Mouse (Mus musculus) hindbrain, embryonic 13.5 days (tissue): Measurements from ENCODE around the gene Plekho1. TPM values are rescaled to one million over a fixed set of nuclear protein-coding genes. Genes with fewer than 3 reads are reported as not detected.
A peak's percentile ranks its signal among the peaks of the same experiment; 100 is the strongest.
"Not testable (repeated sequence)": the region's sequence is repeated elsewhere in the genome, so short reads cannot be mapped to it uniquely, and the experiment has no call there.

Experiments used
- ATAC-seq: fragments of 200-750 bp; cut with Nextera tagmentation; 2 replicates; pipeline ENCODE4 v1.8.0; 2017; ENCODE audit warnings: moderate TSS enrichment; ENCODE audit not compliant: low FRiP score
- H3K27ac ChIP-seq: fragments of 300-500 bp; sonication (generic); 2 replicates; pipeline ENCODE4 v1.5.1; 2015; ENCODE audit warnings: inconsistent platforms, mild to moderate bottlenecking, moderate library complexity
- H3K27me3 ChIP-seq: fragments of 300-500 bp; sonication (generic); 2 replicates; pipeline ENCODE4 v1.6.1; 2015; ENCODE audit warnings: mild to moderate bottlenecking, inconsistent platforms
- H3K36me3 ChIP-seq: fragments of 300-500 bp; sonication (generic); 2 replicates; pipeline ENCODE4 v1.6.1; 2015; ENCODE audit warnings: mild to moderate bottlenecking, inconsistent platforms
- H3K4me1 ChIP-seq: fragments of 300-500 bp; sonication (generic); replicated peaks from 2 replicates; pipeline ENCODE4 v1.6.1; 2015; ENCODE audit warnings: inconsistent platforms
- H3K4me2 ChIP-seq: fragments of 300-500 bp; sonication (generic); 2 replicates; pipeline ENCODE4 v1.6.1; 2015; ENCODE audit warnings: inconsistent platforms, mild to moderate bottlenecking, moderate library complexity
- H3K4me3 ChIP-seq: fragments of 300-500 bp; sonication (generic); 2 replicates; pipeline ENCODE4 v1.5.1; 2015; ENCODE audit warnings: mild to moderate bottlenecking, inconsistent platforms
- H3K9ac ChIP-seq: fragments of 300-500 bp; sonication (generic); 2 replicates; pipeline ENCODE4 v1.6.1; 2015; ENCODE audit warnings: mild to moderate bottlenecking, inconsistent platforms
- H3K9me3 ChIP-seq: fragments of 300-500 bp; sonication (generic); 2 replicates; pipeline ENCODE4 v1.6.1; 2016; ENCODE audit warnings: inconsistent platforms
- WGBS: fragments of 180-500 bp; shearing (Covaris S2); methylation state at CpG from one replicate; pipeline ENCODE4 v1.1.7; 2015; 5-methylcytosine and 5-hydroxymethylcytosine counted together
- polyA plus RNA-seq: library from polyadenylated mRNA; unstranded; fragments of >200 nt; fragmentation: Nextera tagmentation; extraction: Ambion mirVana; gene quantifications from 2 replicates; pipeline ENCODE4 v1.2.1, GENCODE M21; 2015

Gene Plekho1
- polyA plus RNA-seq: 59.5 and 65.4 TPM in 2 replicates

DNA sequence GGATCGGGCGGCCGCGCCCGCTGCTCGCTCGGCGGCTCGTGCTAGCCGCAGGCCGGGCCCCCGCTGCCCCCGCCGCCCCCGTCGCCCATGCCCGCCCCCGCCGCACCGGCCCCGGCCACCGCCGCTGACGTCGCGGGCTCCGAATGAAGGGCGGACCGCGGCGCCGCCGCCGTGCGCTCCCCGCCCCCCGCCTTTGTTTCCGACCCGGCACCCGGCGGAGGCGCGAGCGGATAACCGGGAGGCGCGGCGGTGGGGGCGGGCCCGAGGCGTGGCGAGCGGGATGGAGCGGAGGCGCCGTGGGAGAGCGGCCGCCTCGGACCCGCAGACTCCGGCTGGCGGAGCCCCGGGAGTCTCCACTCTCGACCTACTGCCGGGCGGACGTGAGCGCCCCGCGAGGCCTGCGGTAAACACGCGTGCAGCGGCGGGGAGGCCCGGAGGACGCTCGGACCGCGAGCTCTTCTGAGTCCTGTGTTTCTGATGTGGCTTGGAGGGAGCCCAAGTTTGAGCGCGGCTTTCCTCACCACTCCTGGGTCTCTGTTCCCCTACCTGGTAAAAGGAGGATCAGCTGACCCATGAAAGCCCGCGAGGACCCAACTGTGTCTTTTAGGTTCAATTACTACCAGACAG, at the start of gene Plekho1:
TSS of gene Plekho1 (minus strand) at position 200 of the 627 bp plus-strand sequence.
- H3K4me1 ChIP-seq: peaks cover 69% of the 10 kb centered on the region
- peak within 1 kb of the TSS; percentile 77 for H3K4me3 ChIP-seq
- H3K4me2 ChIP-seq: peak within 1 kb of the TSS; percentile 94
- ATAC-seq: peak; percentile 63
- H3K36me3 ChIP-seq: peaks cover 20% of the 10 kb centered on the region
- WGBS: 0% methylated on average over 82 of the region's 84 CpGs
- no peaks in the 10 kb centered on the region for H3K9me3 ChIP-seq
- no peaks in the 10 kb centered on the region for H3K27me3 ChIP-seq
- peak within 1 kb of the TSS; percentile 98 for H3K9ac ChIP-seq
- H3K27ac ChIP-seq: peak within 1 kb of the TSS; percentile 99

DNA sequence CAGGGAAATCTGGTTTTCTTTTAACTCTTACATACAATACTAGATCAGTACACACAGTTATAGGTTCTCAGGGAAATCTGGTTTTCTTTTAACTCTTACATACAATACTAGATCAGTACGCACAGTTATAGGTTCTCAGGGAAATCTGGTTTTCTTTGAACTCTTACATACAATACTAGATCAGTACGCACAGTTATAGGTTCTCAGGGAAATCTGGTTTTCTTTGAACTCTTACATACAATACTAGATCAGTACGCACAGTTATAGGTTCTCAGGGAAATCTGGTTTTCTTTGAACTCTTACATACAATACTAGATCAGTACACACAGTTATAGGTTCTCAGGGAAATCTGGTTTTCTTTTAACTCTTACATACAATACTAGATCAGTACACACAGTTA, 48.8 kb upstream of the Plekho1 start:
- H3K36me3 ChIP-seq: peaks cover 43% of the 10 kb centered on the region
- not testable (repeated sequence) for H3K27me3 ChIP-seq, H3K4me1 ChIP-seq, H3K4me3 ChIP-seq, H3K4me2 ChIP-seq, ATAC-seq, H3K9me3 ChIP-seq, H3K9ac ChIP-seq, H3K27ac ChIP-seq
- WGBS: 90% methylated on average over 3 of the region's 3 CpGs

DNA sequence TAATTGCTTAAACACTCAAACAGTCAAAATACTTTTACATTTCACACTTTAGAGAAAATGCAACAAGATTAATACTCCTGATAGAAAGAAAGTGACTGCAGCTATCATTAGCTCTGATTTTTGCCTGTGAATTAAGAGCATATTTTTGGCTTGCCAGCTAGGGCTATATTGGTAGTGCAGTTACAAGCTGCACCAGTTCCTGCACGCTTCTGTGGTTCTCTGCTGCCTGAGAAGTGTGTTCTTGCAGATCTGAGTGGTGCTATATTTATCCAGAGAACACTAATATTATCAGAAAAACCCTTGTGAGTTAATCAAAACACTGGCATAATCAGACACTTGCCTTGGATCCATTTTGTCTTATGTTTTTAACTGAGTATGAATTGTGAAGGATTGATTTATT, 47.3 kb upstream of the Plekho1 start:
- Histone ChIP-seq H3K9ac (no peak overlapping the region), H3K4me2 (no peak overlapping the region), H3K9me3 (no peaks in the 10 kb centered on the region), H3K4me1 (no peaks in the 10 kb centered on the region), H3K27ac (no peak overlapping the region), H3K4me3 (no peak overlapping the region), H3K27me3 (no peaks in the 10 kb centered on the region), H3K36me3 (peaks cover 51% of the 10 kb centered on the region)
- WGBS: 90% methylated on average over 1 of the region's 1 CpGs
- no peak for ATAC-seq

DNA sequence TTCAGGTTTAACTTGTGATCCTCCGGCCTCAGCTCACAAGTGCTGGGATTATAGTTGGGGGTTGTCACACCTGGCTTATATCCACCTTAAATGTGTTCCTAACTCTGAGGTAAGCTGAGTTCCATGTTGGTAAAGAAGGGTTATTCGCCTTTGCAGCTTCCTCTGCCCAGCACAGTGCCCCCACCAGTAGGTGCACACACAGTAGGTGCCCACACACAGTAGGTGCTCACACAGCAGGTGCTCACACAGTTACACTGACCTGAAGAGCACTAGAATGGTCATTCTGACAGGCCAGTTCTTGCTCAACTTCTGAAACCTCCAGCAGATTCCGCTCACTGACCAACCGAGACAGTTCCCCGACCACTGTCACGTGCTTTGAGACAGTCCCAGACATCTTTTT, 45.3 kb upstream of the Plekho1 start:
- Histone ChIP-seq H3K27ac (no peak overlapping the region), H3K4me2 (no peak overlapping the region), H3K36me3 (peaks cover 41% of the 10 kb centered on the region), H3K4me3 (no peak overlapping the region), H3K4me1 (no peaks in the 10 kb centered on the region), H3K9ac (no peak overlapping the region), H3K27me3 (no peaks in the 10 kb centered on the region), H3K9me3 (no peaks in the 10 kb centered on the region)
- 91% methylated on average over 6 of the region's 6 CpGs for WGBS
- no peak for ATAC-seq

DNA sequence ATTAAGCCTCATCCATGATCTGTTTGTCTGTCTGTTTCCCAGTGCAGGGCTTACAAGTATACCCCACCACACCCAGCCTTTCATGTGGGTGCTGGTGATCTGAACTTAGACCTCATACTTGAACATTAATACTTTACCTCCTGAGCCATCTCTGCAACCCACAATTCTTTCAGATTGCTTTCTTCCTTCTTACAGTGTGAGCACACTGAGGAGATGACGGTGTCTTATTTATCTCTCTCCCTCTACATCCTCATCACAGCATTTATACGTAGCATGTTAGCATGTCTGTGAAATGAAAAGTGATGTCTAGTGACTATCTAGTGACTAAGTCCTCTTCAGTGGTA, 44.8 kb upstream of the Plekho1 start:
- no peak overlapping the region for H3K4me2 ChIP-seq
- H3K4me1 ChIP-seq: no peaks in the 10 kb centered on the region
- no peak for ATAC-seq
- no peaks in the 10 kb centered on the region for H3K9me3 ChIP-seq
- 99% methylated on average over 2 of the region's 2 CpGs for WGBS
- H3K9ac ChIP-seq: no peak overlapping the region
- no peak overlapping the region for H3K4me3 ChIP-seq
- H3K27me3 ChIP-seq: no peaks in the 10 kb centered on the region
- no peak overlapping the region for H3K27ac ChIP-seq
- peaks cover 37% of the 10 kb centered on the region for H3K36me3 ChIP-seq

DNA sequence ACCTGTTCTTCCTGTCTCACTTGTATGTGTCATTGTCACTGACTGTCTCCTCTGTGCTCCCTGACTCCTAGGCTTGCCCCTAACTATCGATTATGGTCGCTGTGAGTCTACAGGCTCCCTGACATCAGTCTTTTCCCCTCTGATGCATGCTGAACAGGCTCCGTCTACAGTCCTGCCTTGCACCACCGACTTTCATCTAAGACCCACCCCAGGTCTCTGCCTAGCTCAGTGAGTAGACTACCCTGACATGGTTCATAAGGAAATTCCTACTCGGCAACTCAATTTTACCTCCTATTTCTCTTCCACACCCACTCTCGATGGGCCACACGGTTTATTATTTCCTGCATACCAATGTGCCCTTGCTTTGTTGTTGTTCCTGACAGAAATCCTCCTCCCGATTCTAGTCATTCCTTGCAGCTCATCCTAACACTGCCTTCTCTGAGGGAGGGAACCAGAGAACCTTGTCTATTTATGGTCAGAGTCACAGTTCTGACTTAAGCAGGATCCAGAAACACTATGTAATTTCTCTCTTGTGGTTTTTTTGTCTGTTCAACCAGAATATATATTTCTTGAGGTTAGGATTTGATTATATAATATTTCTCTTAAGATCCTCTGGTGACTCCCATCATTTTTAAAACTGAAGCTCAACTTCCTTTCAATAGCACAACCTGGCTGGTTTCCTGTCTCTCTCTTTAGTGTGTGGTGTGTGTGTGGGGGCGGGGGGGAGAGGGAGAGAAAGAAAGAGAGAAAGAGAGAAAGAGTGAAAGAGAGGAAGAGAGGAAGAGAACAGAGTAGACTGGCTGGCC, 44.3 kb upstream of the Plekho1 start:
- no peak for ATAC-seq
- whole genome bisulfite sequencing: 85% methylated on average over 9 of the region's 9 CpGs

DNA sequence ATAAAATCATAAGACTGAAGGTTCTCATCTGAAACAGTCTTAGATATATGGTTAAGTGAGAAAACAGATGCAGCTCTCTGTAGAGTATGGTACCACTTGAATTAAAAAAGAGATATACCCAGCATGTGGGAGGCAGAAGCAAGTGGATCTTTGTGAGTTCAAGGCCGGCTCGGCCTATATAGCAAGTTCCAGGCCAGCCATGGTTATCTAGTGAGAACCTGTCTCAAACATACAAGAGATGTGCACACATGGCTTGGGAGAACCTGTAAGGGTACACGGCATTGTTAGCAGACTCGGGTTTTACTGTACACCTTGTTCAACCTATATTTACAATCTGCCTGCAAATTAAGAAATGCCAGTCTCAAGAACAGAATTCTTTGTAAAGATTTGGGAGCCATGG, 43.0 kb upstream of the Plekho1 start:
- H3K9me3 ChIP-seq: no peaks in the 10 kb centered on the region
- H3K4me2 ChIP-seq: no peak overlapping the region
- 93% methylated on average over 4 of the region's 4 CpGs for WGBS
- no peak overlapping the region for H3K27ac ChIP-seq
- H3K4me1 ChIP-seq: no peaks in the 10 kb centered on the region
- no peak overlapping the region for H3K9ac ChIP-seq
- no peak for ATAC-seq
- no peak overlapping the region for H3K4me3 ChIP-seq
- no peaks in the 10 kb centered on the region for H3K27me3 ChIP-seq
- H3K36me3 ChIP-seq: peaks cover 30% of the 10 kb centered on the region

More for the DNA sequence above, 44.3 kb upstream of the Plekho1 start:
- Histone ChIP-seq H3K36me3 (peaks cover 31% of the 10 kb centered on the region), H3K27me3 (no peaks in the 10 kb centered on the region), H3K4me2 (no peak overlapping the region), H3K9ac (no peak overlapping the region), H3K9me3 (no peaks in the 10 kb centered on the region), H3K4me1 (no peaks in the 10 kb centered on the region), H3K27ac (no peak overlapping the region), H3K4me3 (no peak overlapping the region)

DNA sequence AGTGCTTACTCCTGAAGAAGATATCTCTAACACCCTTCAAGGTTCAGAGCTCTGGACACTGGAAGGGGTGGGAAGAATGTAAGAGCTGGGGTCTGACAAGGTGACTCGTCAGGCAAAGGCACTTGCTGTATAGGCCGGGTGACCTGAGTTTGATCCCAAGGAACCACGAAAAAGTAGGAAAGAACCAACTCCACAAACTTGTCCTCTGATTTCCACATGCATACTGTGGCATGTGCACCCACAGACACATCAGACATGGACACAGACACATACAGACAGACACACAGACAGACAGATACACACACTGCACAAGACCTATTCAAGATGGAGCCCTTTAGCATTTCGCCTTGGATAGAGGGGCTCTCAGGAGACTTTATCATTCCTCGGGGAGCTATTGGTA, 42.4 kb upstream of the Plekho1 start:
- ATAC-seq: no peak
- Histone ChIP-seq H3K4me1 (no peaks in the 10 kb centered on the region), H3K9ac (no peak overlapping the region), H3K27ac (no peak overlapping the region), H3K9me3 (no peaks in the 10 kb centered on the region), H3K4me3 (no peak overlapping the region), H3K27me3 (no peaks in the 10 kb centered on the region), H3K36me3 (peaks cover 36% of the 10 kb centered on the region), H3K4me2 (no peak overlapping the region)
- 88% methylated on average over 5 of the region's 5 CpGs for WGBS

DNA sequence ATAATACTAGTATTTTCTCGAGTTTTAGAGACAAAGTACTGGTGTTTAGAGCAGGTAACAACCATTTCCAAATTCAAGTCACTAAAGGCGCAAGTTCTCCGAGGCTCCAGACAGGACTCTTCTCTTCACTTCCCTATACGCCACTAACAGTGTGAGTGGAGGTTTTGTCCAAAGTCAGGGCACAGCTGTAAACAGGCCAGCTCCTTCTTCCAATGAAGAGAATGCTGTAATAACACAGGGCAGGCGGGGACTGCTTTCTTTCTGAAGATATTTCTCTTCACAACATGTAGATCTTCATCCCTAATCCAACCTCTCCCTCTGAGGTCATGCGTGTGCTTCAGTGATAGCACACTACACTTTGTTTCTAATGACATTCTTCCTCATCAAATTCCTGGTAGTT, 41.0 kb upstream of the Plekho1 start:
- WGBS: 90% methylated on average over 6 of the region's 6 CpGs
- ATAC-seq: no peak
- H3K4me2 ChIP-seq: no peak overlapping the region
- H3K27ac ChIP-seq: no peak overlapping the region
- H3K9ac ChIP-seq: no peak overlapping the region
- H3K9me3 ChIP-seq: no peaks in the 10 kb centered on the region
- peaks cover 46% of the 10 kb centered on the region for H3K36me3 ChIP-seq
- H3K4me3 ChIP-seq: no peak overlapping the region
- no peaks in the 10 kb centered on the region for H3K27me3 ChIP-seq
- no peaks in the 10 kb centered on the region for H3K4me1 ChIP-seq

DNA sequence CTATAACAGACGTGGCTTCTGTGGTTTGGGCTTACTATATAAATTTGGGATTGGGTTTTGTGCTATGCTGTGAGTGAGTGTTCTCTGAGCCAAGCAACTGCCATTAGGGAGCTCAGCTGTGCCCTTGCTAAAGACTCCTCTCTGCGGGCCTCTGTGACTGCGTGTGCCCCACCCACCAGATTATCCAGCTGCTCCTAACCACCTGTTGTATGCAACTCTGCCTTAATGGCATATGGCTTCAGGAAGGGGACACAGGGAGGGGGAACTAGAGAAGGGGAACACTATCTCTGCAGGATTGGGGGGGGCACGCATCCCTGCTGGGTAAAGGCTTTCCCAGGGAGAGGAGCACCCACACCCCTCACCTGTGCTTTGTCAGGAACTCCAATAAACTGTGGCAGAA, 37.2 kb upstream of the Plekho1 start:
- Histone ChIP-seq H3K27ac (no peak overlapping the region), H3K4me1 (no peaks in the 10 kb centered on the region), H3K36me3 (peaks cover 41% of the 10 kb centered on the region), H3K9me3 (no peaks in the 10 kb centered on the region), H3K27me3 (no peaks in the 10 kb centered on the region), H3K9ac (no peak overlapping the region), H3K4me2 (no peak overlapping the region), H3K4me3 (no peak overlapping the region)
- no peak for ATAC-seq
- 67% methylated on average over 4 of the region's 4 CpGs for WGBS

DNA sequence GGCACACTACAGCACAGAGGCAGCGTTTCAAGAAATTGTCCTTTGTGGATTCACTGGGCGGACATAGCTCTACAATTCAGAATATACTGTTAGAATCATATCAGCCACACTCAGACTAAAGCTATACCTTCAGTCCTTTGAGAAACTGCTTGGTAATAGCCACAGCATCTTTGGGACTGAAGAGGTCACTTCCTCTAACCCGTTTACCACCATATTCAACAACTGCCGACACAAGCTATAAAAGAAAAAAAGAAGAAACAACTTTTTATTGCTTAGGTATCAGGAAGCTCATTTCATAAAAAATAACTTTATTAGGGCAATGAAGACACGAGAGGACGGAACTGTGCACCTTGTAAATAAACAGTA, 36.8 kb upstream of the Plekho1 start:
- no peak overlapping the region for H3K27ac ChIP-seq
- no peak overlapping the region for H3K4me3 ChIP-seq
- H3K36me3 ChIP-seq: peaks cover 45% of the 10 kb centered on the region
- H3K9me3 ChIP-seq: no peaks in the 10 kb centered on the region
- no peaks in the 10 kb centered on the region for H3K4me1 ChIP-seq
- H3K4me2 ChIP-seq: no peak overlapping the region
- no peaks in the 10 kb centered on the region for H3K27me3 ChIP-seq
- ATAC-seq: no peak
- H3K9ac ChIP-seq: no peak overlapping the region
- WGBS: 94% methylated on average over 6 of the region's 6 CpGs

DNA sequence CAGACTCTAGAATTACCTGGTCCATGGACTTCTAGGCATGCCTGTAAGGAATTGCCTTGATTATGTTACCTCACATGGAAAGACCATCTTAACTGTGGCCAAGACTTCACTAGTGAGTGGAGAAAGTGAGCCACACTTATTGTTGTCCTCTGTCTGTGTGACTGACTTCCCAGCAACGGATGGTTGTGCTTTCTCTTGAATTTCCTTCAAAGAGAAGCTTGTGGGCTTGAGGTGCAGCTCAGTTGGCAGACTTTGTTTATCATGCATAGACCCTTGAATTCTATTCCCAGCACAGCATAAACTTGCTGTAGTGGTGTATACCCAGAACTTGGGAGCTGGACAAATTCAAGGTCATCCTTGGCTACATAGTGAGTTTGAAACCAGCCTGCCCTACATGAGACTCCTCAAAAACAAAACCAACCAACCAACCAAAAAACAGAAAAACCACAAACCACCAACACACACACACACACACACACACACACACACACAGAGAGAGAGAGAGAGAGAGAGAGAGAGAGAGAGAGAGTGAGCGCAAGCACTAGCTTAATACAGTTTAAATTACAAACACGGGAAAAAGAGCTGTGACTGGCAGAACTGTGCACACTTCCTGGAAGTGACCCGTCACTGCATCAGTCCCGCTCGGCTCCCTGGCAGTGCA, 36.3 kb upstream of the Plekho1 start:
- no peaks in the 10 kb centered on the region for H3K4me1 ChIP-seq
- H3K36me3 ChIP-seq: peaks cover 50% of the 10 kb centered on the region
- H3K4me2 ChIP-seq: no peak overlapping the region
- no peaks in the 10 kb centered on the region for H3K9me3 ChIP-seq
- H3K27me3 ChIP-seq: no peaks in the 10 kb centered on the region
- no peak overlapping the region for H3K4me3 ChIP-seq
- H3K27ac ChIP-seq: no peak overlapping the region
- no peak for ATAC-seq
- WGBS: 87% methylated on average over 6 of the region's 6 CpGs
- no peak overlapping the region for H3K9ac ChIP-seq
